Mouse (Mus musculus) E14TG2a.4 (cell line): Measurements from ENCODE around the gene Col6a6.
"Not testable (repeated sequence)": the region's sequence is repeated elsewhere in the genome, so short reads cannot be mapped to it uniquely, and the experiment has no call there.

ENCODE experiments used
- H3K27me3 ChIP-seq: 2 replicates; pipeline ENCODE4 v1.6.1; 2014; ENCODE audit warnings: low read length, control low read depth; ENCODE audit not compliant: insufficient read depth
- H3K36me3 ChIP-seq: 2 replicates; pipeline ENCODE4 v1.6.1; 2014; ENCODE audit warnings: low read length, control low read depth; ENCODE audit not compliant: insufficient read depth
- H3K4me1 ChIP-seq: replicated peaks from 2 replicates; pipeline ENCODE4 v1.6.1; 2014; ENCODE audit warnings: low read depth, low read length, control low read depth
- H3K4me3 ChIP-seq: replicated peaks from 2 replicates; pipeline ENCODE4 v1.5.1; 2014; ENCODE audit warnings: mild to moderate bottlenecking, low read length
- H3K9me3 ChIP-seq: 2 replicates; pipeline ENCODE4 v1.6.1; 2014; ENCODE audit warnings: low read length, control low read depth
- CTCF ChIP-seq: conservative IDR thresholded peaks from 2 replicates; pipeline ENCODE4 v1.5.1; 2014; ENCODE audit warnings: low read length
- NANOG ChIP-seq: IDR thresholded peaks from 2 replicates; pipeline ENCODE4 v1.6.1; 2014; ENCODE audit warnings: borderline replicate concordance, low read length, mixed read lengths
- POU5F1 ChIP-seq: IDR thresholded peaks from 2 replicates; pipeline ENCODE4 v1.6.1; 2014; ENCODE audit warnings: low read length, borderline replicate concordance

Gene Col6a6

DNA sequence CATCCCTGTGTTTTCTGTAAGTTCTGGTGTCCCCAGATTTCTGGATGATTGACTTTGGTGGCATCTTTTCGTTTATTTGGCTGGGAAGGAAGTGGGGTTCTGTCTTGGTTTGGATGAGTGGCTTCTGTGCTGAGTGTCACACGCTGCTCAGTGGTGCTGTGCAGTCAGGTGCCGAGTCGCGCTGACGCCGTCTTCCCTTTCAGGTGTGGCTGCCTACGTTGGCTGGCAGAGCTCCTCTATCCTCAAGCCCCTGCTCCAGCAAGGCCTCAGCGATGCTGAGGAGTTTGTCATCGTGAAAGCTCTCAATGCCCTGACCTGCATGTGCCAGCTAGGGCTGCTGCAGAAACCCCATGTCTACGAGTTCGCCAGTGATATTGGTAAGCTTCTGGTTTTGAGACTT lies 169.7 kb downstream of the Col6a6 start:
- TF ChIP-seq CTCF (no peak), NANOG (no peak), POU5F1 (no peak)
- peaks cover 17% of the 10 kb centered on the region for H3K4me1 ChIP-seq
- H3K9me3 ChIP-seq, result no peaks in the 10 kb centered on the region
- H3K4me3 ChIP-seq, result no peak overlapping the region
- no peaks in the 10 kb centered on the region for H3K27me3 ChIP-seq
- H3K36me3 ChIP-seq, result peaks cover 64% of the 10 kb centered on the region

DNA sequence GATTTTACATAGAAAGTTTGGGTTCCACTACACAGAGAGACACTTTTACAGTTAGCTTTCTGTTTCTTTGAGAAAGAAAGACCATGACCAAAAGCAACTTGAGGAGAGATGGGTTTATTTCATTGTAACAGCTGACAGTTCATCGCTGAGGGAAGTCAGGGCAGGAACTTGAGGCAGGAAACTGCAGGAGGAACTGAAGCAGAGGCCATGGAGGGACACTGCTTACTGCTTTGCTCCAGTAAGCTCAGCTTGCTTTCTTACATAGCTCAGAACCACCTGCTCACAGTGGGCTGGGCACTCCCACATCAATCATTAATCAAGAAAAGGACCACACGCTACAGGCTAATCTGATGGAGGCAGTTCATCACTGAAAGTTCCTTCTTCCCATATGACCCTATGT lies 171.8 kb downstream of the Col6a6 start:
- TF ChIP-seq NANOG (no peak), CTCF (no peak), POU5F1 (no peak)
- Histone ChIP-seq H3K36me3 (peaks cover 68% of the 10 kb centered on the region), H3K27me3 (no peaks in the 10 kb centered on the region)

DNA sequence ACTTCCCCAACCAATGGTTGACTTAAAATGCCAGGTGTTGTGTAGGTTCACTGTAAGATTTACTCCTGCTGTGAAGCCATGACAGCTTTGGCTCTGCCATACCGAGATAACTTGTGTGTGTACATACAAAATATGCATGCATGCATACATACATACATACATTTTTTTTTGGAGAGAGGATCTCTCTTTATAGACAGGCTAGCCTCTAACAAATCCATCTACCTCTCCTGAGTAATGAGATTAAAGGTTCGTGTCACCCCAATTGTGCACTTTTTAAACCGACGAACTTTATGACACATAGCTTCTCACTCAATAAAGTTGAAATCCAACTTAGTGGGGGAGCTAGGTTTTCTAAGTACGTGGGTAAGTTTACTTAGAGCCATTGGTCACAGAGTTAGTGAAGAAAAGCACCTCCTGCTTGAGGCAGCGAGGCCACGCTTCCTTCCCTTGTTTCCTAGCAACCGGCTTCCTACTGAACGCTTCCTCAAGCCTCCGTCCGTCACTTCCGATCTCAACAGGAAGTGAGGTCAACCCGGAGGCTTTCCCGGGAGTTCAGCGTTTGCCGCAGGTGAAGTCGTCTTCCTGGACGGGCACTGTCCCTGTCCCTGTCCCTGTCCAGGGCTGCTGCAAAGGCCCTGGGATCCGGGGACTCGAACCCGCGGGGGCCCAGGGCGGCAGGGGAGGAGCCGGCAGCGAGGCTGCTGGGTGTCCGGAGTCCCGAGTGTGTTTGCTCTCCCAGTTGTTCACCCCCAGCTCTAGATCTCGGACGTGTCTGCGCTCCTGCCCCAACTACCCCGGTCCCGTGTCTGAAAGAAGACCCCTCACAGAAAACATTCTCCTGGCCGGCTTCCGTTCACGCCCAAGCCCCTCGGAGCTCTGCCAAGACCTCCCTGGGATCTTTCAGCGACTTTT lies 185.2 kb downstream of the Col6a6 start, which contains the start of gene Pik3r4:
Pik3r4 (plus strand) TSS at position 519 of the 912 bp plus-strand sequence.
- Histone ChIP-seq H3K4me3 (peak within 1 kb of the TSS; percentile 91), H3K36me3 (peaks cover 33% of the 10 kb centered on the region), H3K27me3 (no peaks in the 10 kb centered on the region), H3K4me1 (peaks cover 59% of the 10 kb centered on the region), H3K9me3 (no peaks in the 10 kb centered on the region)
- TF ChIP-seq NANOG (no peak), POU5F1 (no peak), CTCF (no peak)

More for the DNA sequence above, 171.8 kb downstream of the Col6a6 start:
- Histone ChIP-seq H3K4me1 (peaks cover 17% of the 10 kb centered on the region), H3K9me3 (no peaks in the 10 kb centered on the region), H3K4me3 (no peak overlapping the region)

DNA sequence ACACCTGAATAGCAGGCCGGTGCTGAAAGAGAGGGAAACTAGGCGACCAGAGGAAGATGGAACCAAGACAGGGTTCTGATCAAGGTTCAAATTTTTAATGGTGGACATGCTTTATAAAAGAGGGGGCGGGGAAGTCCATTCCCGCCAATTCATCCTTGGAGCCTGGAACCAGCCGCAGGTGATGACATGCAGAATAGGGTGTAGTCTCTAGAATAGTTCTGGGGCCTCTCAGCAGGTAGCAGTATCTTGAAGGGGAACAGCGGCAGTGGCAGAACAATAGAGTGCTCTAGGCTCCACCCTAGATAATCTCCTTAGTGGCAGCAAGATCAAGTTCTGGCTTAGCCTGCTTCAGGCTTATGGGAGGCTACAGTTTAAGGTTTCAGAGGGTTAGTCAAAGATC lies 186.6 kb downstream of the Col6a6 start:
- peak; percentile 14; the same call in 1 of the 2 replicates for TF ChIP-seq NANOG
- Histone ChIP-seq H3K4me1 (peaks cover 61% of the 10 kb centered on the region), H3K36me3 (peaks cover 20% of the 10 kb centered on the region), H3K4me3 (0 out of 2 replicates have a peak overlapping the region, but pooled peaks have one; percentile 13)
- H3K27me3 ChIP-seq, H3K9me3 ChIP-seq: not testable (repeated sequence)
